Mouse (Mus musculus): Measurements from ENCODE around the gene Cdon. TPM values are rescaled to one million over a fixed set of nuclear protein-coding genes. Genes with fewer than 3 reads are reported as not detected.
"Not testable (repeated sequence)": the region's sequence is repeated elsewhere in the genome, so short reads cannot be mapped to it uniquely, and the experiment has no call there.

The Cdon gene
- total and polyA plus RNA-seq, 3 experiments, result 0.01 to 0.93 TPM; not detected in 1

- Histone ChIP-seq H3K9me3 (replicated peaks) (no peaks in the 10 kb centered on the region), H3K4me3 (ENCODE audit: low read depth, low read length) (peak overlapping the region; percentile 78), H3K36me3 (replicated peaks) (no peaks in the 10 kb centered on the region), H3K27me3 (ENCODE audit: insufficient read depth, low read length) (peaks cover 35% of the 10 kb centered on the region), H3K4me1 (ENCODE audit: insufficient read depth, low read depth, low read length) (peaks cover 15% of the 10 kb centered on the region)
- ATAC-seq (ENCODE audit: extremely low read depth, insufficient number of reproducible peaks, low FRiP score, poor library complexity, severe bottlenecking) (no peak), DNase-seq (ENCODE audit: low spot score) (no peak)
- no peak for TF ChIP-seq GATA1 (IDR thresholded peaks at IDR 0.05; ENCODE audit: borderline replicate concordance, low read length)
Observed at GRCm38 (mm10) chr9:35421730-35422235, 855 bp downstream of the Cdon start.

- DNase-seq (ENCODE audit: low spot score) (no peak), ATAC-seq (ENCODE audit: extremely low read depth, insufficient number of reproducible peaks, low FRiP score, poor library complexity, severe bottlenecking) (no peak)
- peaks cover 15% of the 10 kb centered on the region for H3K4me1 ChIP-seq (ENCODE audit: insufficient read depth, low read depth, low read length)
- no peak for TF ChIP-seq CTCF (IDR thresholded peaks at IDR 0.05; ENCODE audit: low read depth, low read length)
- no peak for TF ChIP-seq POLR2AphosphoS5 (IDR thresholded peaks at IDR 0.05; ENCODE audit: insufficient replicate concordance, low read depth, low read length)
- no peak for TF ChIP-seq TAL1 (conservative IDR thresholded peaks at IDR 0.05; ENCODE audit: low read depth, low read length)
- TF ChIP-seq GATA1 (IDR thresholded peaks at IDR 0.05; ENCODE audit: borderline replicate concordance, low read length), result no peak
- TF ChIP-seq GATA2 (IDR thresholded peaks at IDR 0.05; ENCODE audit: borderline replicate concordance, low read depth, low read length), result no peak
- H3K27me3 ChIP-seq (ENCODE audit: insufficient read depth, low read length), result peaks cover 35% of the 10 kb centered on the region
- H3K36me3 ChIP-seq (replicated peaks), result no peaks in the 10 kb centered on the region
- H3K4me3 ChIP-seq (ENCODE audit: low read depth, low read length), result no peak overlapping the region
- H3K9me3 ChIP-seq (replicated peaks), result no peaks in the 10 kb centered on the region
Observed at GRCm38 (mm10) chr9:35422405-35422941, 1.5 kb downstream of the Cdon start.

GRCm38 (mm10) chr9:35423265-35423664 is 2.3 kb downstream of the Cdon start:
- Histone ChIP-seq H3K4me3 (ENCODE audit: low read depth, low read length) (no peak overlapping the region), H3K36me3 (replicated peaks) (no peaks in the 10 kb centered on the region), H3K4me1 (ENCODE audit: insufficient read depth, low read depth, low read length) (peaks cover 15% of the 10 kb centered on the region), H3K27me3 (ENCODE audit: insufficient read depth, low read length) (peaks cover 32% of the 10 kb centered on the region), H3K9me3 (replicated peaks) (no peaks in the 10 kb centered on the region)
- DNase-seq (ENCODE audit: low spot score) (no peak), ATAC-seq (ENCODE audit: extremely low read depth, insufficient number of reproducible peaks, low FRiP score, poor library complexity, severe bottlenecking) (no peak)
- no peak for TF ChIP-seq CTCF (IDR thresholded peaks at IDR 0.05; ENCODE audit: low read depth, low read length)
- TF ChIP-seq TAL1 (conservative IDR thresholded peaks at IDR 0.05; ENCODE audit: low read depth, low read length), result no peak
- no peak for TF ChIP-seq GATA2 (IDR thresholded peaks at IDR 0.05; ENCODE audit: borderline replicate concordance, low read depth, low read length)
- TF ChIP-seq GATA1 (IDR thresholded peaks at IDR 0.05; ENCODE audit: borderline replicate concordance, low read length), result no peak

GRCm38 (mm10) chr9:35424671-35425070 is 3.7 kb downstream of the Cdon start:
- TF ChIP-seq CTCF (IDR thresholded peaks at IDR 0.05; ENCODE audit: low read depth, low read length) (no peak), GATA1 (IDR thresholded peaks at IDR 0.05; ENCODE audit: borderline replicate concordance, low read length) (no peak), POLR2AphosphoS5 (IDR thresholded peaks at IDR 0.05; ENCODE audit: insufficient replicate concordance, low read depth, low read length) (no peak), GATA2 (IDR thresholded peaks at IDR 0.05; ENCODE audit: borderline replicate concordance, low read depth, low read length) (no peak), TAL1 (conservative IDR thresholded peaks at IDR 0.05; ENCODE audit: low read depth, low read length) (no peak)
- H3K36me3 ChIP-seq (replicated peaks), result no peaks in the 10 kb centered on the region
- no peak overlapping the region for H3K4me3 ChIP-seq (ENCODE audit: low read depth, low read length)
- H3K4me1 ChIP-seq (ENCODE audit: insufficient read depth, low read depth, low read length), result peaks cover 15% of the 10 kb centered on the region
- no peak for DNase-seq (ENCODE audit: low spot score)
- H3K27me3 ChIP-seq (ENCODE audit: insufficient read depth, low read length), result peaks cover 27% of the 10 kb centered on the region
- no peaks in the 10 kb centered on the region for H3K9me3 ChIP-seq (replicated peaks)
- no peak for ATAC-seq (ENCODE audit: extremely low read depth, insufficient number of reproducible peaks, low FRiP score, poor library complexity, severe bottlenecking)

GRCm38 (mm10) chr9:35430476-35430875 is 9.5 kb downstream of the Cdon start:
- Histone ChIP-seq H3K4me3 (ENCODE audit: low read depth, low read length) (no peak overlapping the region), H3K27me3 (ENCODE audit: insufficient read depth, low read length) (peaks cover 7% of the 10 kb centered on the region; the same call in 1 of the 2 replicates), H3K9me3 (replicated peaks) (no peaks in the 10 kb centered on the region), H3K36me3 (replicated peaks) (no peaks in the 10 kb centered on the region), H3K4me1 (ENCODE audit: insufficient read depth, low read depth, low read length) (no peaks in the 10 kb centered on the region)
- DNase-seq (ENCODE audit: low spot score) (no peak), ATAC-seq (ENCODE audit: extremely low read depth, insufficient number of reproducible peaks, low FRiP score, poor library complexity, severe bottlenecking) (no peak)
- TF ChIP-seq GATA1 (IDR thresholded peaks at IDR 0.05; ENCODE audit: borderline replicate concordance, low read length) (no peak), POLR2AphosphoS5 (IDR thresholded peaks at IDR 0.05; ENCODE audit: insufficient replicate concordance, low read depth, low read length) (no peak), GATA2 (IDR thresholded peaks at IDR 0.05; ENCODE audit: borderline replicate concordance, low read depth, low read length) (no peak)

- H3K27me3 ChIP-seq (ENCODE audit: insufficient read depth, low read length), result peaks cover 5% of the 10 kb centered on the region; the same call in 1 of the 2 replicates
- no peak for DNase-seq (ENCODE audit: low spot score)
- no peaks in the 10 kb centered on the region for H3K9me3 ChIP-seq (replicated peaks)
- H3K36me3 ChIP-seq (replicated peaks), result no peaks in the 10 kb centered on the region
- no peak overlapping the region for H3K4me3 ChIP-seq (ENCODE audit: low read depth, low read length)
- TF ChIP-seq CTCF (IDR thresholded peaks at IDR 0.05; ENCODE audit: low read depth, low read length) (no peak), POLR2AphosphoS5 (IDR thresholded peaks at IDR 0.05; ENCODE audit: insufficient replicate concordance, low read depth, low read length) (no peak), GATA2 (IDR thresholded peaks at IDR 0.05; ENCODE audit: borderline replicate concordance, low read depth, low read length) (no peak), TAL1 (conservative IDR thresholded peaks at IDR 0.05; ENCODE audit: low read depth, low read length) (no peak), GATA1 (IDR thresholded peaks at IDR 0.05; ENCODE audit: borderline replicate concordance, low read length) (no peak)
- no peak for ATAC-seq (ENCODE audit: extremely low read depth, insufficient number of reproducible peaks, low FRiP score, poor library complexity, severe bottlenecking)
- H3K4me1 ChIP-seq (ENCODE audit: insufficient read depth, low read depth, low read length), result no peaks in the 10 kb centered on the region
Observed at GRCm38 (mm10) chr9:35431396-35431795, 10.5 kb downstream of the Cdon start.

- H3K4me1 ChIP-seq (ENCODE audit: insufficient read depth, low read depth, low read length); H3K9me3 ChIP-seq (replicated peaks); H3K4me3 ChIP-seq (ENCODE audit: low read depth, low read length); DNase-seq (ENCODE audit: low spot score); H3K27me3 ChIP-seq (ENCODE audit: insufficient read depth, low read length); ATAC-seq (ENCODE audit: extremely low read depth, insufficient number of reproducible peaks, low FRiP score, poor library complexity, severe bottlenecking); H3K36me3 ChIP-seq (replicated peaks): not testable (repeated sequence)
Observed at GRCm38 (mm10) chr9:35432717-35433297, 11.9 kb downstream of the Cdon start.

Data from G1E (cell line).